Mouse (Mus musculus) thymus, postnatal 0 days (tissue): ENCODE results near the gene Olfr530. TPM values are rescaled to one million over a fixed set of nuclear protein-coding genes. Genes with fewer than 3 reads are reported as not detected.
A peak's percentile ranks its signal among the peaks of the same experiment; 100 is the strongest.

Source experiments
- DNase-seq: peaks from one replicate; pipeline ENCODE4 v3.0.0-alpha.2; 2015; ENCODE audit warnings: low spot score
- polyA plus RNA-seq: library from polyadenylated mRNA; unstranded; fragments of >200 nt; fragmentation: Nextera tagmentation; extraction: Ambion mirVana; gene quantifications from 2 replicates; pipeline ENCODE4 v1.2.1, GENCODE M21; 2015

The Olfr530 gene
- polyA plus RNA-seq = 0.21 TPM in 1 of 2 replicates, not detected in the other

DNA sequence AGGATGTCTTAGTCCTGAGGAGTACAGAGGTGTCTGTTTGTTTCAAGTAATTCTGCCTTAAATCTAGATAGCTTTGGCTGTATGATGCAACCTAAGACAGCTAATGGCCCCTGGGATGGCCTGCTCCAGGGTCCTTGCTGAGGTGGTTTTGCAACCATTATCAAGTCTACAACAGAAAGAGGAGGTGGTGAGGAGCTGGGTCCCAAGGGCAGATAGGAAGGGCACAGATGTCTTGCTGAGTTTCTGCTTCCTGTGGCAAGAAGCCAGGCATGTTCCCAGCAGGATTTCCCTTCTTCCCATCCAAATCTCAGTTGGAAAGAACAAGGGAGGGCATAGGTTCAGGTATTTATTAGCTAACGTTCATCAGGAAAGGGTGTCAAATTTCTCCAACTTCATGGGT lies at the start of gene Olfr530:
Gene Olfr530 (minus strand): TSS at position 101 of the 400 bp plus-strand sequence.
- peak; percentile 25 for DNase-seq

DNA sequence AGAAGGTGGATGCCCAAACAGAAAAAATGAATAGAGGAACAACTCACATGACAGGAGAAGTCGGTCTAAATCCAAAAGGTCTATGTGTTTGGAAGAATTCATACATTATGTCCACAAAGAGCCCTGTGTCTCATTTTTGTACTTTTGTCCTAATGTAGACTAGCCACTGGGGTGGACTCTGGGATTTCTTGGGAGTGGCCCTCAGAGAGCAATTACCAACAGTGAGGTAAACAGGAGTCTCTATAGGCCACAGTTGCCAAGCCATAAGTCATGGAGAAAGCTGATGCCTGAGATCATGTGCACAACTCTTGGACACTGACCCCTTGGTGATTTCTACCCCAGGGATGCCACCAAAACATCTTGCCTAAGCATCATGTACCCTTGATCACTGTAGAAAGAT lies 45.4 kb upstream of the Olfr530 start, which contains the start of gene Olfr532:
Gene Olfr532 (minus strand): TSS at position 101 of the 400 bp plus-strand sequence.
- no peak for DNase-seq

DNA sequence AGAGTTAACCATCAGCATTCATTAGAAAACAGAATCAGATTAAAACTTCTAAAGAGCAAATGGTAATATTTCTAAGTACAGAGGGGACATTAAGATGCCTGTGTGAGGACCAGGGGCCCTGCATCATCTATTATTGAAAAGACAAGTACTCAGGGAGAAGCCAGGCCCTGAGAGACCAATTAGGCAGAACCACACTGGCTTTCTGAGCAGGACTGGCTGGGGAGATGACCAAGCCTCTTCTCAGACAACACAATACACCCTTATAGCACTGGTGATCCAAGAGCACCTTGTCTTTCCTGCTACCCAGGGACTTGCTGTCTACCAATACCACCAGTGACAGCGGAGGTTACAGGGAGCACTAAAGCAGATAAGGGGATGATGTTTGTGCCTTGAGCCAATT lies 26.7 kb upstream of the Olfr530 start, which contains the start of gene Olfr531:
Gene Olfr531 (minus strand): TSS at position 101 of the 400 bp plus-strand sequence.
- DNase-seq = no peak

DNA sequence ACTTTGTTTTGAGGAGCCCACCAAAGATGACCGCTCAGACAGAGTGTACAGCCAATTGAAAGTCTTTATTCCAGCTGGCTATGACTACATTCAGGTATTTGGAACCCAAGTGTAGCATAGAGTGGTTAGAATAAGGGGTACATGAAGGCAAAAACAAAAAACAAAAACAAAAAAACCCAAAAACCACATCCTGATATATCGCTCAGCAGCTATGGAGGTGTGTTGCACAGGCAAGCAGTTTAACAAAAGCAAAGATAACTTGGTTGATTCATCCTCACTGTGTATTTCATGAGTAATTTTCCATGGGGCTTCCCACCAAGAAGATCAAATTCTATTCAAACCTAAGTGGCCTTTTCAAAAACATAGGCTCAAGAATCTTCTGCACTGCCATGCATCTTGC lies 780 bp upstream of the Olfr530 start:
- DNase-seq = peak; percentile 80

- peak; percentile 79 for DNase-seq
These were observed 1.8 kb downstream of the Olfr530 start for GRCm38 (mm10) chr7:140374300-140374699.

GRCm38 (mm10) chr7:140361571-140361970 lies 14.6 kb downstream of the Olfr530 start, which contains the start of gene Olfr60:
Gene Olfr60 (minus strand): TSS chr7:140361671.
- DNase-seq = no peak

DNA sequence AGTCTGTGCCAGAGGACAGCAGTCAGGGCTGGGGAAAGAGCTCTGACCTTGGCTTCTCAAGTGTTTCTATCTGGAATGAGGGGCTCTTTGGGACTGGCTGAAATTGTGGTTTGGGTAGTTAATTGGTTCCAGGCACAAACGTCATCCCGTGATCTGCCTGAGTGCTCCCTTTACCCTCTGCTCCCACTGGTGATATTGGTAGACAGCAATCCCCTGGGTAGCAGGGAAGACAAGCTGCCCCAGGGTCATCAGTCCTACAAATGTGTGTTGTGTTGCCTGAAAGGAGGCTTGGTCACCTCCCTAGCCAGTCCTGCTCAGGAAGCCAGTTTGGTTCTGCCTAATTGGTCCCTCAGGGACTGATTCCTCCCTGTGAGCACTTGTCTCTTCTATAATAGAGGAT lies 42.4 kb downstream of the Olfr530 start, which contains the start of gene Olfr527:
Gene Olfr527 (plus strand): TSS at position 301 of the 400 bp plus-strand sequence.
- no peak for DNase-seq

DNA sequence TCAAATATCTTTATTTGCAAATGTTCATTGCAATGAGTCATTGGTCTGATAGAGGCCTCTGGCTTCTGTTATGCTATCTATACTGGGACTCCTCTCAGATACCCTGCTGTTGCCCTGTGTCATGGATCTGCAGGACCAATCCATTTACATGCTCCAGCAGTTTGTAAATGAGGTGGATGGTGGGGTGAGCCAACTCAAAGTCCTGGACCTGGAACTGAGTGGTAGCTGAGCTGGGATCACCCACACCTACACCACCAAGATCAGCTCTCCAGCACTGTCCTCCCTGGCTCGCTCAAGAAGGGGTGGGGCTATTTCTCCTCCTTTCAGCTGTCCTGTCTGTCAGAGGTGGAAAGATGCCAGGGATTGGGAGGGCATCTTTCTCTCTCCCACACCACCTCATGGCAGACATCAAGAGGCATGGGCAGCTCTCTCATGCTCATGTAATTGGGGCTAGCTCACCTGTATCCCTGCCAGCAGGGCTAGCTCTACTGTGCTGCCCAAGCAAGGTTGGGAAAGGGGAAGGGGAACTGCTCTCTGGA lies 46.3 kb downstream of the Olfr530 start:
- no peak for DNase-seq

Other genes with a start within 250 kb of the Olfr530 start
- gene Mtg1, start 238.8 kb downstream of the Olfr530 start, polyA plus RNA-seq = 32.1 and 33.1 TPM in 2 replicates
- 0.06 and 0.07 TPM in 2 replicates for gene Sprn, start 221.5 kb downstream of the Olfr530 start, polyA plus RNA-seq
- gene Olfr522, start 211.6 kb downstream of the Olfr530 start, polyA plus RNA-seq = not detected in 2 replicates
- gene Olfr523, start 203.1 kb downstream of the Olfr530 start, polyA plus RNA-seq = 0.08 TPM in 2 replicates
- gene Olfr524, start 170.4 kb downstream of the Olfr530 start, polyA plus RNA-seq = 1.1 and 1.3 TPM in 2 replicates
- gene Cd163l1, start 158.1 kb downstream of the Olfr530 start, polyA plus RNA-seq = 40.2 and 40.6 TPM in 2 replicates
- gene 5830411N06Rik, start 129.0 kb downstream of the Olfr530 start, polyA plus RNA-seq = 26.5 and 34.2 TPM in 2 replicates
- gene Olfr525, start 55.5 kb downstream of the Olfr530 start, polyA plus RNA-seq = 0.03 and 0.08 TPM in 2 replicates
- 0.06 TPM in 1 of 2 replicates, not detected in the other for gene Olfr527, start 42.3 kb downstream of the Olfr530 start, polyA plus RNA-seq
- gene Olfr60, start 14.7 kb downstream of the Olfr530 start, polyA plus RNA-seq = not detected in 2 replicates
- gene Olfr531, start 26.6 kb upstream of the Olfr530 start, polyA plus RNA-seq = 0.05 and 0.08 TPM in 2 replicates
- not detected in 2 replicates for gene Olfr532, start 45.3 kb upstream of the Olfr530 start, polyA plus RNA-seq
- not detected in 2 replicates for gene Olfr533, start 87.0 kb upstream of the Olfr530 start, polyA plus RNA-seq
- not detected in 2 replicates for gene Olfr535, start 107.9 kb upstream of the Olfr530 start, polyA plus RNA-seq
- gene Olfr536, start 131.1 kb upstream of the Olfr530 start, polyA plus RNA-seq = not detected in 2 replicates
- gene Olfr538, start 191.6 kb upstream of the Olfr530 start, polyA plus RNA-seq = not detected in 2 replicates
- not detected in 2 replicates for gene Olfr46, start 224.9 kb upstream of the Olfr530 start, polyA plus RNA-seq